Mouse (Mus musculus) embryonic fibroblast, embryonic 13.5 days (primary cell): ENCODE measurements around the gene Tmem239.

Source experiments
- CTCF ChIP-seq: IDR thresholded peaks from 2 replicates; pipeline ENCODE4 v1.5.1; 2011; ENCODE audit warnings: mild to moderate bottlenecking, control low read depth, low read length, moderate library complexity, borderline replicate concordance; ENCODE audit not compliant: insufficient read depth
- POLR2A ChIP-seq: IDR thresholded peaks from 2 replicates; pipeline ENCODE4 v1.6.1; 2011; ENCODE audit warnings: low read depth, mild to moderate bottlenecking, control low read depth, low read length, moderate library complexity

DNA sequence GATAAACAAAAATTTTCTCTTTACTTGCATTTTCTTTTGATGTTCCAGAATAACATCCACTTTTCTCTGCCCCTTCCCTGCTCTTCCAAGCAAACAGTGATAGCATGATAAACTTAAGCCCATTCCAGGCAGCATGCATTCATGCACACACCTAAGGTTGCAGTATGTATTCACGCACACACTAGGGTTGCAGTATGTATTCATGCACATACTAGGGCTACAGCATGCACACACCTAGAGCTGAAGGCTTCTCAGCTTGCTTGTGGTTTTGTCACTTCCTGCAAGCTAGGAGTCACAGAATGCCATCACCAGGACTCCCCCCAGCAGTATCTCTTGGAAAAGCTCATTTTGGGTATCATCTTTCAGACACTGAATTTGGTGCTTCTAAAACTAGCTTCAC lies 30.5 kb downstream of the Tmem239 start:
- no peak for TF ChIP-seq CTCF
- no peak for TF ChIP-seq POLR2A
